Mouse (Mus musculus) skeletal muscle tissue, adult 2 months (tissue): ENCODE measurements around the gene G6pd2.

ENCODE experiments used
- DNase-seq: peaks from one replicate; pipeline ENCODE4 v3.0.0-alpha.2; 2012; ENCODE audit warnings: low read depth, low spot score

The G6pd2 gene

GRCm38 (mm10) chr5:61808516-61808915 lies at the start of gene G6pd2:
G6pd2 (plus strand) TSS chr5:61808816.
- DNase-seq, result no peak

GRCm38 (mm10) chr5:61764214-61764613 lies 44.4 kb upstream of the G6pd2 start:
- no peak for DNase-seq

GRCm38 (mm10) chr5:61832935-61833551 lies 24.4 kb downstream of the G6pd2 start:
- DNase-seq, result no peak

- no peak for DNase-seq
Measured at GRCm38 (mm10) chr5:61843891-61844290, 35.3 kb downstream of the G6pd2 start.
